10 mouse cellular contexts compared by ENCODE assay signal in genomic region chr5:65079881-65080280, GRCm38 (mm10). TPM values are rescaled to one million over a fixed set of nuclear protein-coding genes. Genes with fewer than 3 reads are reported as not detected.
DNase-seq lines count a peak whose midpoint lies in the region; ATAC-seq lines count a peak whose summit lies in the region.
"Had no signal": no experiment of that assay in that cellular context is flagged by ENCODE, and none has a peak within 500 bp of the region (broad histone marks: within the 10 kb centered on the region; RNA-seq: fewer than 3 reads in every experiment).

No protein-coding gene starts in this region.

- DNase-seq in frontal cortex, postnatal 10 days (ENCODE audit: low spot score in 2 of 2) = no peak
- DNase-seq in midbrain, embryonic 11.5 days (ENCODE audit: low spot score, missing footprints) = no peak
- DNase-seq in kidney, postnatal 10 days = peak; percentile 26
- DNase-seq in right cerebral cortex, postnatal 25 days = peak; percentile 23
- no peak for DNase-seq in thymus, postnatal 14 days

- 64% methylated on average over 9 of the region's 9 CpGs for WGBS in midbrain, embryonic 15.5 days
- 81% methylated on average over 9 of the region's 9 CpGs for WGBS in midbrain, embryonic 11.5 days
- 72% methylated on average over 9 of the region's 9 CpGs for WGBS in liver, embryonic 12.5 days (ENCODE audit: insufficient replicate concordance)

- no peaks in the 10 kb centered on the region for H3K4me1 ChIP-seq in midbrain, embryonic 15.5 days
- no peaks in the 10 kb centered on the region for H3K4me1 ChIP-seq in midbrain, embryonic 11.5 days (ENCODE audit: control insufficient read depth, insufficient read depth, low read length)
- 0 out of 2 replicates have a peak, but pooled peaks cover 3% of the 10 kb centered on the region for H3K4me1 ChIP-seq in liver, embryonic 12.5 days
- H3K4me1 ChIP-seq: embryonic facial prominence, embryonic 12.5 days; liver, embryonic 15.5 days had no signal

- peak overlapping the region; percentile 10; the same call in 1 of the 2 replicates for H3K4me3 ChIP-seq in midbrain, embryonic 15.5 days
- no peak overlapping the region for H3K4me3 ChIP-seq in midbrain, embryonic 11.5 days (ENCODE audit: low read depth, low read length)
- no peak overlapping the region for H3K4me3 ChIP-seq in liver, embryonic 12.5 days
- H3K4me3 ChIP-seq: embryonic facial prominence, embryonic 12.5 days; liver, embryonic 15.5 days had no signal

- H3K27ac ChIP-seq in midbrain, embryonic 15.5 days = 0 out of 2 replicates have a peak overlapping the region, but pooled peaks have one; percentile 3
- no peak overlapping the region for H3K27ac ChIP-seq in midbrain, embryonic 11.5 days (ENCODE audit: low read depth, low read length)
- no peak overlapping the region for H3K27ac ChIP-seq in liver, embryonic 12.5 days
- H3K27ac ChIP-seq: embryonic facial prominence, embryonic 12.5 days; liver, embryonic 15.5 days had no signal

- no peaks in the 10 kb centered on the region for H3K9me3 ChIP-seq in midbrain, embryonic 15.5 days
- H3K9me3 ChIP-seq in midbrain, embryonic 11.5 days (ENCODE audit: control insufficient read depth, low read length) = no peaks in the 10 kb centered on the region
- no peaks in the 10 kb centered on the region for H3K9me3 ChIP-seq in liver, embryonic 12.5 days (replicated peaks)
- H3K9me3 ChIP-seq: embryonic facial prominence, embryonic 12.5 days; liver, embryonic 15.5 days had no signal

- H3K27me3 ChIP-seq in midbrain, embryonic 15.5 days (replicated peaks) = no peaks in the 10 kb centered on the region
- no peaks in the 10 kb centered on the region for H3K27me3 ChIP-seq in midbrain, embryonic 11.5 days (ENCODE audit: control insufficient read depth, insufficient read depth, low read length)
- H3K27me3 ChIP-seq in liver, embryonic 12.5 days (replicated peaks) = no peaks in the 10 kb centered on the region
- H3K27me3 ChIP-seq: embryonic facial prominence, embryonic 12.5 days; liver, embryonic 15.5 days had no signal

- H3K9ac ChIP-seq in midbrain, embryonic 15.5 days = no peak overlapping the region
- H3K9ac ChIP-seq in midbrain, embryonic 11.5 days (ENCODE audit: low read length) = no peak overlapping the region
- no peak overlapping the region for H3K9ac ChIP-seq in liver, embryonic 12.5 days
- H3K9ac ChIP-seq: embryonic facial prominence, embryonic 12.5 days; liver, embryonic 15.5 days had no signal

- H3K36me3 ChIP-seq in midbrain, embryonic 15.5 days (replicated peaks) = no peaks in the 10 kb centered on the region
- H3K36me3 ChIP-seq in midbrain, embryonic 11.5 days (ENCODE audit: control insufficient read depth, insufficient read depth, low read length) = no peaks in the 10 kb centered on the region
- no peaks in the 10 kb centered on the region for H3K36me3 ChIP-seq in liver, embryonic 12.5 days
- H3K36me3 ChIP-seq: embryonic facial prominence, embryonic 12.5 days; liver, embryonic 15.5 days had no signal

- peak; percentile 88 for ATAC-seq in frontal cortex, adult (ENCODE audit: low TSS enrichment)
- no peak for ATAC-seq in midbrain, embryonic 15.5 days (replicated peaks)
- ATAC-seq in midbrain, embryonic 11.5 days (ENCODE audit: low FRiP score) = no peak
- ATAC-seq in liver, embryonic 12.5 days = no peak

- no peak overlapping the region for H3K4me2 ChIP-seq in midbrain, embryonic 15.5 days
- no peak overlapping the region for H3K4me2 ChIP-seq in midbrain, embryonic 11.5 days
- no peak overlapping the region for H3K4me2 ChIP-seq in liver, embryonic 12.5 days
- H3K4me2 ChIP-seq: embryonic facial prominence, embryonic 12.5 days; liver, embryonic 15.5 days had no signal

RNA-seq across cellular contexts. Expression of gene Tmem156, which starts 12.1 kb away (rescaled TPM):
- polyA plus RNA-seq in midbrain, embryonic 15.5 days (2015; fragmentation: Nextera tagmentation; extraction: Ambion mirVana) = 0.11 and 0.22 TPM in 2 replicates
- 0.19 TPM in 1 of 2 replicates, not detected in the other for polyA plus RNA-seq in midbrain, embryonic 11.5 days (2014; fragmentation: Nextera tagmentation; extraction: Ambion mirVana)
- 0.39 and 0.41 TPM in 2 replicates for polyA plus RNA-seq in liver, embryonic 12.5 days (2016; fragmentation: Nextera tagmentation; extraction: Ambion mirVana)
- polyA plus RNA-seq: embryonic facial prominence, embryonic 12.5 days had no signal

RNA-seq across cellular contexts. Expression of gene Klhl5, which starts 27.5 kb away (rescaled TPM):
- polyA plus RNA-seq in midbrain, embryonic 15.5 days (2015; fragmentation: Nextera tagmentation; extraction: Ambion mirVana) = 51.9 and 53.0 TPM in 2 replicates
- 18.7 and 20.6 TPM in 2 replicates for polyA plus RNA-seq in midbrain, embryonic 11.5 days (2014; fragmentation: Nextera tagmentation; extraction: Ambion mirVana)
- 6.9 and 8.0 TPM in 2 replicates for polyA plus RNA-seq in liver, embryonic 12.5 days (2016; fragmentation: Nextera tagmentation; extraction: Ambion mirVana)

Comparison
In these comparisons a context has a peak if more than half of its experiments do, and no peak if none do; other contexts are left out.
1. DNase-seq: peak in kidney, postnatal 10 days (single experiment) and right cerebral cortex, postnatal 25 days (single experiment); none in frontal cortex, postnatal 10 days (0 of 2), midbrain, embryonic 11.5 days (single experiment) and thymus, postnatal 14 days (single experiment).